In the genomic region with DNA sequence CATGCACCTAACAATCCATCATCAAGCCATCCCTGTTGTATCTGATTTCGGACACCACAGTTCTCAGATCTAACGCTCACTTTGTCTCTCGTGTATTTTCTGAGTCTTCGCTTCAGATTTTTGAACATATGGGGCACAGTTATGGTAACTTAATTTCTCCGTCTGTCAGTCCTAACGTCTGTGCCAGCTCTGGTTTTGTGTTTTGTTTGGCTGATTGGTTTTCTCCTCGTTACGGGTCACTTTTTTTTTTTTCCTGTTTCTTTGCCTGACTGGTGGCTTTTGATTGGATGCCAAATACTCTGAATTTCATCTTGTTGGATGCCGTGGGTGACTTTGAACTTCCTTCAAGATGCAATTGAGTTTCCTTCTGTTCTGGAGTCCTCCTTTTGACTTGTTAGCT, we compare ENCODE assay signal across 22 mouse cellular contexts. TPM values are rescaled to one million over a fixed set of nuclear protein-coding genes. Genes with fewer than 3 reads are reported as not detected.
DNase-seq lines count a peak whose midpoint lies in the region; ATAC-seq and TF ChIP-seq lines count a peak whose summit lies in the region.
"Had no signal": no experiment of that assay in that cellular context is flagged by ENCODE, and none has a peak within 500 bp of the region (broad histone marks: within the 10 kb centered on the region; RNA-seq: fewer than 3 reads in every experiment).

No protein-coding gene starts in this region.

- H3K9ac ChIP-seq in forebrain, embryonic 14.5 days (ENCODE audit: low read length) = no peak overlapping the region
- H3K9ac ChIP-seq in forebrain, embryonic 13.5 days = no peak overlapping the region
- no peak overlapping the region for H3K9ac ChIP-seq in hindbrain, postnatal 0 days (replicated peaks; ENCODE audit: low read length)
- no peak overlapping the region for H3K9ac ChIP-seq in hindbrain, embryonic 13.5 days
- H3K9ac ChIP-seq: heart, embryonic 15.5 days; hindbrain, embryonic 14.5 days had no signal

- ATAC-seq in forebrain, embryonic 14.5 days = no peak
- ATAC-seq in forebrain, embryonic 13.5 days = no peak; the same call in 1 of the 2 replicates
- no peak for ATAC-seq in hindbrain, postnatal 0 days
- no peak for ATAC-seq in hindbrain, embryonic 13.5 days (ENCODE audit: low FRiP score)
- ATAC-seq: CD4-positive, CD25-positive, alpha-beta regulatory T cell, adult 4 months; intestine, embryonic 16.5 days had no signal

- peak; percentile 75 for DNase-seq in forebrain, embryonic 14.5 days (ENCODE audit: low spot score)
- peak; percentile 21 for DNase-seq in hindbrain, postnatal 0 days (ENCODE audit: low spot score)
- DNase-seq in brain, adult 2 months (ENCODE audit: low read depth, low spot score) = peak; percentile 32
- DNase-seq in telencephalon, adult 2 months (ENCODE audit: low read depth, low spot score) = peak; percentile 13
- DNase-seq in thymus, adult 18-20 months = no peak
- DNase-seq: adrenal gland, adult 8-10 months; adrenal gland, postnatal 36 days; B cell, adult 2 months; cerebellum, postnatal 10 days; gastrocnemius, postnatal 14 days; heart, adult 2 months; heart, postnatal 14 days had no signal

- no peaks in the 10 kb centered on the region for H3K9me3 ChIP-seq in forebrain, embryonic 14.5 days (replicated peaks; ENCODE audit: control insufficient read depth, low read length)
- H3K9me3 ChIP-seq in forebrain, embryonic 13.5 days (replicated peaks) = no peaks in the 10 kb centered on the region
- H3K9me3 ChIP-seq in hindbrain, postnatal 0 days (ENCODE audit: low read length) = no peaks in the 10 kb centered on the region
- H3K9me3 ChIP-seq in hindbrain, embryonic 13.5 days = no peaks in the 10 kb centered on the region
- H3K9me3 ChIP-seq: embryonic facial prominence, embryonic 10.5 days; G1E; heart, embryonic 15.5 days had no signal

- WGBS in forebrain, embryonic 14.5 days = 53% methylated on average over 9 of the region's 9 CpGs
- 66% methylated on average over 9 of the region's 9 CpGs for WGBS in forebrain, embryonic 13.5 days
- WGBS in hindbrain, postnatal 0 days = 48% methylated on average over 9 of the region's 9 CpGs
- WGBS in hindbrain, embryonic 13.5 days = 79% methylated on average over 9 of the region's 9 CpGs

- H3K27me3 ChIP-seq in forebrain, embryonic 14.5 days (replicated peaks; ENCODE audit: control insufficient read depth, insufficient read depth, low read length) = peaks cover 3% of the 10 kb centered on the region; the same call in 1 of the 2 replicates
- peaks cover 19% of the 10 kb centered on the region for H3K27me3 ChIP-seq in forebrain, embryonic 13.5 days
- H3K27me3 ChIP-seq in hindbrain, postnatal 0 days (ENCODE audit: insufficient read depth, low read length) = no peaks in the 10 kb centered on the region
- H3K27me3 ChIP-seq in hindbrain, embryonic 13.5 days = peaks cover 14% of the 10 kb centered on the region; the same call in 1 of the 2 replicates

- no peak overlapping the region for H3K4me2 ChIP-seq in forebrain, embryonic 14.5 days (ENCODE audit: low read length)
- H3K4me2 ChIP-seq in forebrain, embryonic 13.5 days = no peak overlapping the region
- H3K4me2 ChIP-seq in hindbrain, postnatal 0 days (ENCODE audit: low read depth, low read length) = no peak overlapping the region
- H3K4me2 ChIP-seq in hindbrain, embryonic 13.5 days = no peak overlapping the region
- H3K4me2 ChIP-seq: heart, embryonic 11.5 days; heart, embryonic 15.5 days; hindbrain, embryonic 14.5 days had no signal

- H3K27ac ChIP-seq in forebrain, embryonic 14.5 days (ENCODE audit: low read depth, low read length) = peak overlapping the region; percentile 27; the same call in 1 of the 2 replicates
- H3K27ac ChIP-seq in forebrain, embryonic 13.5 days = no peak overlapping the region
- no peak overlapping the region for H3K27ac ChIP-seq in hindbrain, postnatal 0 days
- H3K27ac ChIP-seq in hindbrain, embryonic 13.5 days = no peak overlapping the region
- H3K27ac ChIP-seq: embryonic facial prominence, embryonic 10.5 days; heart, adult 2 months; heart, embryonic 15.5 days; hindbrain, embryonic 14.5 days had no signal

- H3K4me1 ChIP-seq in forebrain, embryonic 14.5 days (ENCODE audit: control insufficient read depth, insufficient read depth, low read length) = peaks cover 2% of the 10 kb centered on the region; the same call in 1 of the 2 replicates
- H3K4me1 ChIP-seq in forebrain, embryonic 13.5 days = peaks cover 5% of the 10 kb centered on the region; the same call in 1 of the 2 replicates
- H3K4me1 ChIP-seq in hindbrain, postnatal 0 days (ENCODE audit: insufficient read depth, low read length) = 0 out of 2 replicates have a peak, but pooled peaks cover under 1% of the 10 kb centered on the region
- 0 out of 2 replicates have a peak, but pooled peaks cover 3% of the 10 kb centered on the region for H3K4me1 ChIP-seq in hindbrain, embryonic 13.5 days (replicated peaks)

- no peak for TF ChIP-seq CTCF in hindbrain, postnatal 0 days (IDR thresholded peaks at IDR 0.05; ENCODE audit: low read depth)

- no peak overlapping the region for H3K4me3 ChIP-seq in forebrain, embryonic 14.5 days (ENCODE audit: low read depth, low read length)
- H3K4me3 ChIP-seq in forebrain, embryonic 13.5 days = no peak overlapping the region
- H3K4me3 ChIP-seq in hindbrain, postnatal 0 days (ENCODE audit: low read length) = no peak overlapping the region
- H3K4me3 ChIP-seq in hindbrain, embryonic 13.5 days = no peak overlapping the region
- H3K4me3 ChIP-seq: embryonic facial prominence, embryonic 10.5 days; heart, adult 2 months; heart, embryonic 15.5 days had no signal

- no peaks in the 10 kb centered on the region for H3K36me3 ChIP-seq in forebrain, embryonic 14.5 days (ENCODE audit: control insufficient read depth, insufficient read depth, low read length)
- H3K36me3 ChIP-seq in forebrain, embryonic 13.5 days (ENCODE audit: poor library complexity, severe bottlenecking) = no peaks in the 10 kb centered on the region
- H3K36me3 ChIP-seq in hindbrain, postnatal 0 days (ENCODE audit: insufficient read depth, low read length) = no peaks in the 10 kb centered on the region
- no peaks in the 10 kb centered on the region for H3K36me3 ChIP-seq in hindbrain, embryonic 13.5 days
- H3K36me3 ChIP-seq: embryonic facial prominence, embryonic 10.5 days; G1E; heart, embryonic 15.5 days had no signal

RNA-seq across cellular contexts. Expression of a gene that starts 48.3 kb away (rescaled TPM):
- 0.81 and 1.1 TPM in 2 replicates for polyA plus RNA-seq in forebrain, embryonic 14.5 days (2014; fragmentation: Nextera tagmentation; extraction: Ambion mirVana)
- 0.31 and 0.39 TPM in 2 replicates for polyA plus RNA-seq in forebrain, embryonic 13.5 days (2015; fragmentation: Nextera tagmentation; extraction: Ambion mirVana)
- 2.3 and 3.0 TPM in 2 replicates for total RNA-seq in hindbrain, postnatal 0 days (2014; rRNA removed)
- polyA plus RNA-seq in hindbrain, postnatal 0 days (2015; fragmentation: Nextera tagmentation; extraction: Ambion mirVana) = 2.3 and 2.4 TPM in 2 replicates
- 0.87 and 1.3 TPM in 2 replicates for polyA plus RNA-seq in hindbrain, embryonic 13.5 days (2015; fragmentation: Nextera tagmentation; extraction: Ambion mirVana)
- total RNA-seq: hematopoietic stem cell, adult 5-6 weeks had no signal
- polyA plus RNA-seq: CD4-positive, CD25-positive, alpha-beta regulatory T cell, adult 4 months; G1E had no signal

Comparison
In these comparisons a context has a peak if more than half of its experiments do, and no peak if none do; other contexts are left out.
1. DNase-seq: peak in forebrain, embryonic 14.5 days (single experiment), hindbrain, postnatal 0 days (single experiment), brain, adult 2 months (single experiment) and telencephalon, adult 2 months (single experiment); none in thymus, adult 18-20 months (0 of 2).